Mouse (Mus musculus): ENCODE data around the gene Mcu.

GRCm38 (mm10) chr10:59568665-59569480, 47.6 kb downstream of the Mcu start:
- TF ChIP-seq ZC3H11A (IDR thresholded peaks at IDR 0.05; ENCODE audit: borderline replicate concordance, low read depth, low read length) (no peak), MAFK (IDR thresholded peaks at IDR 0.05; ENCODE audit: insufficient read depth, low read depth, low read length) (no peak)

Data from ES-E14 (cell line).